Mouse (Mus musculus): Measurements from ENCODE around the gene Nlgn1. TPM values are rescaled to one million over a fixed set of nuclear protein-coding genes. Genes with fewer than 3 reads are reported as not detected.

Gene Nlgn1
- polyA plus RNA-seq (2015; fragmentation: Nextera tagmentation; extraction: Ambion mirVana) = 28.5 and 29.4 TPM in 2 replicates

GRCm38 (mm10) chr3:26332400-26333238 lies at the start of gene Nlgn1:
TSS of gene Nlgn1 (minus strand) at chr3:26332460.
- peak within 1 kb of the TSS; percentile 83 for H3K4me3 ChIP-seq (ENCODE audit: low read length)
- peak within 1 kb of the TSS; percentile 85 for H3K9ac ChIP-seq (ENCODE audit: low read depth, low read length)
- no peak for ATAC-seq
- WGBS = 3% methylated on average over 14 of the region's 14 CpGs
- no peaks in the 10 kb centered on the region for H3K36me3 ChIP-seq (ENCODE audit: control insufficient read depth, insufficient read depth, low read length)
- H3K4me1 ChIP-seq (ENCODE audit: control insufficient read depth, insufficient read depth, low read depth, low read length) = no peaks in the 10 kb centered on the region; the same call in 1 of the 2 replicates
- H3K27ac ChIP-seq (ENCODE audit: low read depth, low read length) = peak within 1 kb of the TSS; percentile 88
- H3K27me3 ChIP-seq (replicated peaks; ENCODE audit: control insufficient read depth, insufficient read depth, low read length) = no peaks in the 10 kb centered on the region
- H3K4me2 ChIP-seq (ENCODE audit: low read length) = peak within 1 kb of the TSS; percentile 91
- no peaks in the 10 kb centered on the region for H3K9me3 ChIP-seq (ENCODE audit: control insufficient read depth, low read length)

GRCm38 (mm10) chr3:26378272-26378671 lies 46.0 kb upstream of the Nlgn1 start:
- no peaks in the 10 kb centered on the region for H3K9me3 ChIP-seq (ENCODE audit: control insufficient read depth, low read length)
- no peaks in the 10 kb centered on the region for H3K4me1 ChIP-seq (ENCODE audit: control insufficient read depth, insufficient read depth, low read depth, low read length)
- no peak overlapping the region for H3K4me3 ChIP-seq (ENCODE audit: low read length)
- H3K27me3 ChIP-seq (replicated peaks; ENCODE audit: control insufficient read depth, insufficient read depth, low read length) = no peaks in the 10 kb centered on the region
- no peaks in the 10 kb centered on the region for H3K36me3 ChIP-seq (ENCODE audit: control insufficient read depth, insufficient read depth, low read length)
- no peak overlapping the region for H3K27ac ChIP-seq (ENCODE audit: low read depth, low read length)
- H3K4me2 ChIP-seq (ENCODE audit: low read length) = no peak overlapping the region
- 87% methylated on average over 2 of the region's 2 CpGs for WGBS
- H3K9ac ChIP-seq (ENCODE audit: low read depth, low read length) = no peak overlapping the region
- ATAC-seq = no peak

GRCm38 (mm10) chr3:26355082-26355481 lies 22.8 kb upstream of the Nlgn1 start:
- Histone ChIP-seq H3K9ac (ENCODE audit: low read depth, low read length) (no peak overlapping the region), H3K36me3 (ENCODE audit: control insufficient read depth, insufficient read depth, low read length) (no peaks in the 10 kb centered on the region), H3K4me1 (ENCODE audit: control insufficient read depth, insufficient read depth, low read depth, low read length) (no peaks in the 10 kb centered on the region), H3K27ac (ENCODE audit: low read depth, low read length) (no peak overlapping the region), H3K9me3 (ENCODE audit: control insufficient read depth, low read length) (no peaks in the 10 kb centered on the region), H3K4me2 (ENCODE audit: low read length) (no peak overlapping the region), H3K4me3 (ENCODE audit: low read length) (no peak overlapping the region), H3K27me3 (replicated peaks; ENCODE audit: control insufficient read depth, insufficient read depth, low read length) (no peaks in the 10 kb centered on the region)
- no peak for ATAC-seq
- WGBS = 73% methylated on average over 5 of the region's 5 CpGs

DNA sequence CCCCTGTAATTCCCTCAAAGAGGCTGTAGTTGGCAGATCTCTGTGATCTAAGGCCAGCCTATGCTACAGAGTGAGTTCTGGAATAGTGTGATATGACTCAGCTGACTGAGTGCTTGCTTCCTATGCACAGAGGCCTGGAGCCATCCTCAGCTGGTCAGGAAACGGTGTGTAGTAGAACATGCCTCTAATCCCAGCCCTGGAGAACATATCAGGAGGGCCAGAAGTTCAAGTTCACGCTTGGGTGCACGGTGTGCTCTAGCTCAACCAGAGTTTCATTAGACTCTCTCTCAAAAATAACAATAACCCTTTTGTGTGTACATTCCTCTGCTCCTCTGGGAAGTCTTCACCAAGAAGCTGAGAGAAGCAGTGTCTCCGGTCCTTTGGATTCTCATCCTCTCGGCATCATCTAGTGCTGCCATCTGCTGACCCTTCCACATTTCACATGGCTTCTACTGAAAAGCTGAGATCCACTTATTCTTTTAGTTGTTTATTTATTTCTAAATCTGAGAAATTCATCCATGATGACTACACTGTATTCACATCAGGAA lies 22.3 kb upstream of the Nlgn1 start:
- no peaks in the 10 kb centered on the region for H3K27me3 ChIP-seq (replicated peaks; ENCODE audit: control insufficient read depth, insufficient read depth, low read length)
- no peak overlapping the region for H3K9ac ChIP-seq (ENCODE audit: low read depth, low read length)
- no peak overlapping the region for H3K4me2 ChIP-seq (ENCODE audit: low read length)
- ATAC-seq = no peak
- no peak overlapping the region for H3K4me3 ChIP-seq (ENCODE audit: low read length)
- H3K27ac ChIP-seq (ENCODE audit: low read depth, low read length) = no peak overlapping the region
- no peaks in the 10 kb centered on the region for H3K9me3 ChIP-seq (ENCODE audit: control insufficient read depth, low read length)
- H3K4me1 ChIP-seq (ENCODE audit: control insufficient read depth, insufficient read depth, low read depth, low read length) = no peaks in the 10 kb centered on the region
- H3K36me3 ChIP-seq (ENCODE audit: control insufficient read depth, insufficient read depth, low read length) = no peaks in the 10 kb centered on the region
- WGBS = 65% methylated on average over 5 of the region's 5 CpGs

DNA sequence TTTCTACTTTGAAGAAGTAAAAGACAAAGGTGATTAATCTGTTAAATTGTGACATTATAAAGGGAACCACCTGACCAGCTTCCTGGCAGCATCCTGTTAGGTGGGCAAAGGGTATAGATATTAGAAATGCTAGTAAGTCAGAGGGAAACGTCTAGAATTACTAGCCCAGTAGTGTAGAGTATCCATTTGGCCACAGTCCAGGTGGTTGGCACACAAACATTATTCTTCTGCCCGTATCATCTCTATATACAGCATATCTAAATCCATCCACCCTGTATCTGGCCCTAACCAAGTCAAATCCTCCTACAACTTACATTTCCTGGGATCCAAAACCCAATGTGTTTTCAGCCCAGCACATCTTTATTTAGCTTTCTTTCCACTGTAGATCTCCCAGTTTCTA lies 5.2 kb upstream of the Nlgn1 start:
- Histone ChIP-seq H3K27ac (ENCODE audit: low read depth, low read length) (no peak overlapping the region), H3K4me3 (ENCODE audit: low read length) (no peak overlapping the region), H3K36me3 (ENCODE audit: control insufficient read depth, insufficient read depth, low read length) (no peaks in the 10 kb centered on the region), H3K9me3 (ENCODE audit: control insufficient read depth, low read length) (no peaks in the 10 kb centered on the region), H3K9ac (ENCODE audit: low read depth, low read length) (no peak overlapping the region), H3K4me1 (ENCODE audit: control insufficient read depth, insufficient read depth, low read depth, low read length) (no peaks in the 10 kb centered on the region; the same call in 1 of the 2 replicates), H3K27me3 (replicated peaks; ENCODE audit: control insufficient read depth, insufficient read depth, low read length) (no peaks in the 10 kb centered on the region), H3K4me2 (ENCODE audit: low read length) (no peak overlapping the region)
- 62% methylated on average over 2 of the region's 2 CpGs for WGBS
- no peak for ATAC-seq

- WGBS = under 1% methylated on average over 34 of the region's 41 CpGs
Measured at GRCm38 (mm10) chr3:26333239-26333811, 1.1 kb upstream of the Nlgn1 start.

GRCm38 (mm10) chr3:26331177-26332061 lies 841 bp downstream of the Nlgn1 start:
- Histone ChIP-seq H3K4me3 (ENCODE audit: low read length) (peak overlapping the region; percentile 83), H3K9me3 (ENCODE audit: control insufficient read depth, low read length) (no peaks in the 10 kb centered on the region), H3K4me2 (ENCODE audit: low read length) (peak overlapping the region; percentile 91), H3K36me3 (ENCODE audit: control insufficient read depth, insufficient read depth, low read length) (no peaks in the 10 kb centered on the region), H3K27me3 (replicated peaks; ENCODE audit: control insufficient read depth, insufficient read depth, low read length) (no peaks in the 10 kb centered on the region), H3K4me1 (ENCODE audit: control insufficient read depth, insufficient read depth, low read depth, low read length) (no peaks in the 10 kb centered on the region; the same call in 1 of the 2 replicates), H3K27ac (ENCODE audit: low read depth, low read length) (peak overlapping the region; percentile 88), H3K9ac (ENCODE audit: low read depth, low read length) (peak overlapping the region; percentile 85)
- WGBS = under 1% methylated on average over 60 of the region's 60 CpGs
- ATAC-seq = peak; percentile 88

More at GRCm38 (mm10) chr3:26333239-26333811, 1.1 kb upstream of the Nlgn1 start:
- Histone ChIP-seq H3K4me2 (ENCODE audit: low read length) (peak overlapping the region; percentile 91), H3K27me3 (replicated peaks; ENCODE audit: control insufficient read depth, insufficient read depth, low read length) (no peaks in the 10 kb centered on the region), H3K9me3 (ENCODE audit: control insufficient read depth, low read length) (no peaks in the 10 kb centered on the region), H3K27ac (ENCODE audit: low read depth, low read length) (peak overlapping the region; percentile 50; the same call in 1 of the 2 replicates), H3K4me1 (ENCODE audit: control insufficient read depth, insufficient read depth, low read depth, low read length) (no peaks in the 10 kb centered on the region; the same call in 1 of the 2 replicates), H3K9ac (ENCODE audit: low read depth, low read length) (peak overlapping the region; percentile 74), H3K4me3 (ENCODE audit: low read length) (peak overlapping the region; percentile 83), H3K36me3 (ENCODE audit: control insufficient read depth, insufficient read depth, low read length) (no peaks in the 10 kb centered on the region)
- peak; percentile 74 for ATAC-seq

DNA sequence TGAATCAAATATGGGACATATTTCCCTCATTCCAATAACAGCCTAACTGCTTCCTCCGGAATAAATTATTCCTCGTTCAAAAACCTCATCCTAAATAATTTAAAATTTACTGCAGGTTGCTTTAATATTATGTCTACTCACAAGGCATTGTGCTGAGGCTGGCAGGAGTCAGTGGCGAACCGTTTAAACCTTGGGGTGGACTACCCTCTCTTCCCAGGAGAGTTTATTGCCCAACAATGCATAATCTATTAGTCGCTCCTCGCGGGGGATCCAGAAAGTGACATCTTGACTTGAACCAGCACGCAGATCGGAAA lies 1.4 kb downstream of the Nlgn1 start:
- 0 out of 2 replicates have a peak, but pooled peaks have one; percentile 19 for ATAC-seq
- no peaks in the 10 kb centered on the region for H3K9me3 ChIP-seq (ENCODE audit: control insufficient read depth, low read length)

More for the DNA sequence above, 1.4 kb downstream of the Nlgn1 start:
- Histone ChIP-seq H3K4me1 (ENCODE audit: control insufficient read depth, insufficient read depth, low read depth, low read length) (no peaks in the 10 kb centered on the region; the same call in 1 of the 2 replicates), H3K27me3 (replicated peaks; ENCODE audit: control insufficient read depth, insufficient read depth, low read length) (no peaks in the 10 kb centered on the region), H3K36me3 (ENCODE audit: control insufficient read depth, insufficient read depth, low read length) (no peaks in the 10 kb centered on the region), H3K4me2 (ENCODE audit: low read length) (peak overlapping the region; percentile 91), H3K9ac (ENCODE audit: low read depth, low read length) (peak overlapping the region; percentile 85), H3K4me3 (ENCODE audit: low read length) (peak overlapping the region; percentile 83), H3K27ac (ENCODE audit: low read depth, low read length) (peak overlapping the region; percentile 88)
- WGBS = 5% methylated on average over 9 of the region's 9 CpGs

All from hindbrain, embryonic 16.5 days (tissue).